Mouse (Mus musculus) activated CD4-positive, CD25-positive, alpha-beta regulatory T cell, adult 4 months (primary cell): ENCODE data around the gene Coa4. TPM values are rescaled to one million over a fixed set of nuclear protein-coding genes. Genes with fewer than 3 reads are reported as not detected.
A peak's percentile ranks its signal among the peaks of the same experiment; 100 is the strongest.
"Not testable (repeated sequence)": the region's sequence is repeated elsewhere in the genome, so short reads cannot be mapped to it uniquely, and the experiment has no call there.

Source experiments
- ATAC-seq: one replicate; pipeline ENCODE4 v1.8.0; 2017
- polyA plus RNA-seq, 2 experiments: library from polyadenylated mRNA; unstranded; fragments of 100-300 nt; shearing (Covaris generic); gene quantifications; one replicate each; pipeline ENCODE4 v1.2.1; 2017

The Coa4 gene
- polyA plus RNA-seq, 2 experiments from 2014 or later = 21.2 to 22.6 TPM

GRCm38 (mm10) chr7:100561861-100562587 lies 25.2 kb downstream of the Coa4 start:
- no peak for ATAC-seq

DNA sequence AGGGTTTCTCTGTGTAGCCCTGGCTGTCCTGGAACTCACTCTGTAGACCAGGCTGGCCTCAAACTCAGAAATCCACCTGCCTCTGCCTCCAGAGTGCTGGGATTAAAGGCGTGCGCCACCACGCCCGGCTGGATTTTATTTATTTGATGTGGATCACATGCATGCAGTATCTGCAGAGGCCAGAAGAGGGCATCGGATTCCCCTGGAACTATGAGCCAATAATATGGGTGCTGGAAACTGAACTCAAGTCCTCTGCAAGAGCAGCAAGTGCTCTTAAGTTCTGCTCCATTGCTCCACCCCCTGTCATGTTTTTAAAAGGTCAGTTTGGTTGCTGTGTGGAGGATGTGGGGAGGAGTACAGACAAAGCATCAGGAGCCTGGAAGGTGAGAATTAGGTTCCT lies 30.4 kb downstream of the Coa4 start:
- not testable (repeated sequence) for ATAC-seq

DNA sequence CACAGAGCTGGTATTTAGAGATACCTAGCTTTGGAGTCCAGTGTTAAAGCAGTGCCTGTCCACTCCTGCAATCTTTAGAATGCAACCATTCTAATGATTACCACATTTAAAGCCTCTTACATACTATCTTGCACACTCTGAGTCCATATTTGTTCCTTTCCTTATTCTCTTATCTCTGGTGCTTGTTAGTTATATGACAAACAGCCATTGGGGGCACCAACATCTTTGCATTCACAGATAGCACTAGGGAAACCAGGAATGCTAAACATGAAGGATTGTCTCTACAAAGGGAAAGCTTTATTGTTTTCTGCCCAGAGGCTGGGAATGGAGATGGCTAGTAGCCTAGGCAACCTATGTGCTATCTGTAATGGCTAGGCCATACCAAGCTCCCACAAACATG lies 33.0 kb downstream of the Coa4 start:
- ATAC-seq = no peak

- no peak for ATAC-seq
Measured at GRCm38 (mm10) chr7:100570930-100571715, 34.3 kb downstream of the Coa4 start.

- ATAC-seq = no peak
Measured at GRCm38 (mm10) chr7:100572061-100572460, 35.2 kb downstream of the Coa4 start.

- no peak for ATAC-seq
Measured at GRCm38 (mm10) chr7:100572704-100573103, 35.8 kb downstream of the Coa4 start.

- ATAC-seq = no peak
Measured at GRCm38 (mm10) chr7:100578794-100579193, 41.9 kb downstream of the Coa4 start.

GRCm38 (mm10) chr7:100582235-100582634 lies 45.4 kb downstream of the Coa4 start:
- ATAC-seq = no peak

DNA sequence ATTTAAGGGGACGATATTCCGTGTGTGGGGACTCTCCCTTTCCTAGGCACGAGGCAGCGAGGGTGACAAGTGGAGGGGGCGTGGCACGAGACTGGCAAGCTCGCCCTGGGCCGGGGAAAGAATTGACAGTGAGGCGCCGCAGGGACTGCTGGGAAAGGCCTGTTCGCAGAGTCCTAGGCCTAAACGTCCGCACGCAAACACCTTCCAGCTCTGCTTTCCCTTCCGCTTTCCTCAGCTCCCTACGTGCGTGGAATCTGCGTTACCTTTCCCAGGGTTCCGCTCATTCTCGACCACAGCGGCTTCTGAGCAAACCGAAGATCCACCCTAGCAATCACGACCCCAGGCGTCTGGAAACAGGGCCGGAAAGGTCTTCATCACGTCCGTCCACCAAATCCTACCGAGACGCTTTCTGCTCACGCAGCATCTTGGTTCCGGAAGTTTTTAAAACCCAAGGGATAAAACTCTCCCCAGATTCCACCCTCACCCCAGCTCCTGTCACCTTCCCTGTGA lies 45.9 kb downstream of the Coa4 start:
- ATAC-seq = peak; percentile 86

GRCm38 (mm10) chr7:100589816-100590215 lies 52.9 kb downstream of the Coa4 start:
- ATAC-seq = no peak

Other genes starting within 250 kb of the Coa4 start
- gene C2cd3, start 164.8 kb upstream of the Coa4 start, polyA plus RNA-seq = 10 to 100 TPM; 29.3 to 30.8 TPM
- gene Ppme1, start 164.8 kb upstream of the Coa4 start, polyA plus RNA-seq = 10 to 100 TPM; 21.7 to 27.2 TPM
- gene Ucp3, start 64.1 kb upstream of the Coa4 start, polyA plus RNA-seq = not detected
- gene Ucp2, start 43.7 kb upstream of the Coa4 start, polyA plus RNA-seq = 1,000 to 10,000 TPM; 1,097 to 1,340 TPM
- 10 to 100 TPM; 10.4 to 17.4 TPM for gene Dnajb13, start 22.1 kb upstream of the Coa4 start, polyA plus RNA-seq
- 10 to 100 TPM in 1 of 2 experiments, 1 to 10 TPM in 1; 8.7 to 12.6 TPM for gene Rab6a, start 70.3 kb downstream of the Coa4 start, polyA plus RNA-seq
- gene Mrpl48, start 71.2 kb downstream of the Coa4 start, polyA plus RNA-seq = 10 to 100 TPM; 60.1 to 76.0 TPM
- gene Plekhb1, start 125.3 kb downstream of the Coa4 start, polyA plus RNA-seq = under 1 TPM in 1 of 2 experiments, not detected in 1; 0.34 TPM
- 10 to 100 TPM; 17.3 to 18.0 TPM for gene Fam168a, start 169.6 kb downstream of the Coa4 start, polyA plus RNA-seq